Mouse (Mus musculus): ENCODE data around the gene Plekhh1. TPM values are rescaled to one million over a fixed set of nuclear protein-coding genes. Genes with fewer than 3 reads are reported as not detected.

The Plekhh1 gene
- total and polyA plus RNA-seq, 3 experiments, result 0.35 to 2.3 TPM; not detected in 1

DNA sequence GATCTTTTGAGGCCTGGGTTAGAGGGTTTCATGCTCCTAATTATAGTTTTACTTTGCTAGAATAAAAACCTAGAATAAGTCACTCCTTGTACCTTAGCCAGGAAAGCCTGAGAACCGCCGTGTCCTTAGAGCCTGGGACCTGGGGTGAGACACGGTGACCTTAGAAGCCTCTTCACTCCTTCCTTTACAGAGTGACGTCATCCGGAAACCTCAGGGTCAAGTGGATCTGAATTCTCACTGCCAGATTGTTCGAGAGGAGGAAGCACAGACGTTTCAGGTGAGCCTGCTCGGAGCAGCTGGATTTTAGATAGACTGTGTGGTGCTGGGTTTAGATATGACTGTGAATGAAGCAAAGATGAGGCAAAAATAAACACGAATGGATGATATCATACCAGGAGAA, 37.5 kb downstream of the Plekhh1 start:
- no peaks in the 10 kb centered on the region for H3K36me3 ChIP-seq (ENCODE audit: control insufficient read depth in 1 of 2, insufficient read depth in 2 of 2, low read length in 2 of 2)
- no peaks in the 10 kb centered on the region for H3K27me3 ChIP-seq (ENCODE audit: control insufficient read depth in 1 of 2, insufficient read depth in 2 of 2, low read length in 2 of 2)
- no peak overlapping the region for H3K27ac ChIP-seq (ENCODE audit: control insufficient read depth, low read depth, low read length)
- H3K9ac ChIP-seq (ENCODE audit: control insufficient read depth, low read depth, low read length, poor library complexity, severe bottlenecking), result no peak overlapping the region
- no peaks in the 10 kb centered on the region for H3K4me1 ChIP-seq (ENCODE audit: control insufficient read depth in 1 of 2, insufficient read depth in 2 of 2, low read length in 2 of 2)
- DNase-seq (ENCODE audit: low read depth, low spot score), result no peak
- H3K79me2 ChIP-seq (ENCODE audit: control insufficient read depth, insufficient read depth, low read length, poor library complexity), result no peaks in the 10 kb centered on the region
- no peak overlapping the region for H3K4me3 ChIP-seq (ENCODE audit: control insufficient read depth in 1 of 2, insufficient read depth in 1 of 2, low read depth in 2 of 2, low read length in 2 of 2)
- no peak for TF ChIP-seq MYB (IDR thresholded peaks at IDR 0.05; ENCODE audit: low read depth, low read length)
- TF ChIP-seq GATA1 (IDR thresholded peaks at IDR 0.05; ENCODE audit: low read depth, low read length), result no peak
- TF ChIP-seq JUND (IDR thresholded peaks at IDR 0.05; ENCODE audit: low read depth, low read length), result no peak
- TF ChIP-seq RCOR1 (IDR thresholded peaks at IDR 0.05; ENCODE audit: low read depth, low read length), result no peak
- H3K9me3 ChIP-seq (replicated peaks; ENCODE audit: insufficient read depth, low read length), result no peaks in the 10 kb centered on the region

DNA sequence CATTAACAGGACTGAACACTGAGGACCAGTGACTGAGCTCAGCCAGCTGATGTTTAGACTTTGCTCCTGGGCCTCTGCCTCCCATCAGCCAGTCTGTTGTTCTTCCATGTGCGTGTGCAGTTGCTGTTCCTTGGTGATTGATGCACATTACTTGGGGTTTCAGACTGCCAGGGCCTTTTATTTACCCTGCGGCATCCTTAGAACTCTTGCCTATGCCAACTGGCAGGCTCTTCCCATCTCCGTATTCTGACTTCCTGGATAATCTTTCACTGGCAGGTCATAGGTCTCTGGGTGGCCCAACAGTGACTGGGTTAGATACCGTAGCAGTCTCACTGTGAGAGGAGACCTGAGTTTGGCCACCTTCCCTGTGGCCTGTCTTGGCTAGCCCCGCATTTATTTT, 38.6 kb downstream of the Plekhh1 start:
- DNase-seq (ENCODE audit: low read depth, low spot score), result no peak
- H3K36me3 ChIP-seq (ENCODE audit: control insufficient read depth in 1 of 2, insufficient read depth in 2 of 2, low read length in 2 of 2), result no peaks in the 10 kb centered on the region
- no peaks in the 10 kb centered on the region for H3K4me1 ChIP-seq (ENCODE audit: control insufficient read depth in 1 of 2, insufficient read depth in 2 of 2, low read length in 2 of 2)
- no peaks in the 10 kb centered on the region for H3K27me3 ChIP-seq (ENCODE audit: control insufficient read depth in 1 of 2, insufficient read depth in 2 of 2, low read length in 2 of 2)
- no peaks in the 10 kb centered on the region for H3K79me2 ChIP-seq (ENCODE audit: control insufficient read depth, insufficient read depth, low read length, poor library complexity)
- no peak overlapping the region for H3K4me3 ChIP-seq (ENCODE audit: control insufficient read depth in 1 of 2, insufficient read depth in 1 of 2, low read depth in 2 of 2, low read length in 2 of 2)
- no peaks in the 10 kb centered on the region for H3K9me3 ChIP-seq (replicated peaks; ENCODE audit: insufficient read depth, low read length)
- H3K9ac ChIP-seq (ENCODE audit: control insufficient read depth, low read depth, low read length, poor library complexity, severe bottlenecking), result no peak overlapping the region
- H3K27ac ChIP-seq (ENCODE audit: control insufficient read depth, low read depth, low read length), result no peak overlapping the region
- TF ChIP-seq ZNF384 (IDR thresholded peaks at IDR 0.05; ENCODE audit: low read depth, low read length), result no peak
- no peak for TF ChIP-seq POLR2A (IDR thresholded peaks at IDR 0.05; ENCODE audit: control insufficient read depth in 1 of 2, insufficient read depth in 1 of 2, low read depth in 1 of 2, low read length in 2 of 2, poor library complexity in 1 of 2)
- TF ChIP-seq SIN3A (IDR thresholded peaks at IDR 0.05; ENCODE audit: low read length), result no peak
- no peak for TF ChIP-seq KAT2A (conservative IDR thresholded peaks at IDR 0.05; ENCODE audit: low read depth, low read length)
- TF ChIP-seq BHLHE40 (IDR thresholded peaks at IDR 0.05; ENCODE audit: borderline replicate concordance, low read depth, low read length), result no peak
- TF ChIP-seq CTCF (IDR thresholded peaks at IDR 0.05 in 2 of 3, conservative IDR thresholded peaks at IDR 0.05 in 1 of 3; ENCODE audit: control insufficient read depth in 1 of 3, insufficient read depth in 1 of 3, low read depth in 2 of 3, low read length in 3 of 3, poor library complexity in 1 of 3, severe bottlenecking in 1 of 3), result no peak
- no peak for TF ChIP-seq RCOR1 (IDR thresholded peaks at IDR 0.05; ENCODE audit: low read depth, low read length)
- TF ChIP-seq TCF12 (IDR thresholded peaks at IDR 0.05; ENCODE audit: low read depth, low read length), result no peak
- TF ChIP-seq ELF1 (IDR thresholded peaks at IDR 0.05; ENCODE audit: low read depth, low read length), result no peak
- TF ChIP-seq CHD2 (IDR thresholded peaks at IDR 0.05; ENCODE audit: low read length), result no peak
- no peak for TF ChIP-seq UBTF (IDR thresholded peaks at IDR 0.05; ENCODE audit: borderline replicate concordance, insufficient read depth, low read depth, low read length)
- no peak for TF ChIP-seq USF1 (IDR thresholded peaks at IDR 0.05; ENCODE audit: low read depth, low read length)
- no peak for TF ChIP-seq NELFE (IDR thresholded peaks at IDR 0.05; ENCODE audit: low read depth, low read length)
- TF ChIP-seq NRF1 (IDR thresholded peaks at IDR 0.05; ENCODE audit: insufficient read depth, low read depth, low read length, poor library complexity, severe bottlenecking), result no peak
- TF ChIP-seq MEF2A (IDR thresholded peaks at IDR 0.05; ENCODE audit: extremely low read depth, insufficient replicate concordance, low read depth, low read length, poor library complexity, severe bottlenecking), result no peak

Measured in MEL (cell line).